Comparison of ENCODE assay signal across 22 mouse cellular contexts in the genomic region with DNA sequence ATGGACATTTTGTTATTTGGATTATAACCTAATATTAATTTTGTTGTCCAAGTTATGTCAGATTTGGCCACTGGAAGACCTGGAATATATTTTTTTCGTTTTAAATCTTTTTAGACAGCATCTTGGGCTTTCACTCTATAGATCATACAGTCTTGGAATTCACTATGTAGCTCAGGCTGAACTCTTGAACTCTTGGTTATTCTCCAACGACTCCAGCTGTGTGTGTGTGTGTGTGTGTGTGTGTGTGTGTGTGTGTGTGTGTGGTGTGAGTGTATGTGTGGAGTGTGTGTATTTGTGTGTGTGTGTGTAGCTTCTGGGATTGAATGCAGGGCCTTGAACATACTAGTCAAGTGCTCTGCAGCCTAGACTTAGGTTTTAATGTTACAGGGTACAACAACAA.
"Had no signal": no experiment of that assay in that cellular context is flagged by ENCODE, and none has a peak within 500 bp of the region (broad histone marks: within the 10 kb centered on the region; RNA-seq: fewer than 3 reads in every experiment).

No protein-coding gene starts in this region.

- H3K9me3 ChIP-seq: kidney, embryonic 15.5 days; limb, embryonic 10.5 days; limb, embryonic 13.5 days; liver, embryonic 12.5 days; liver, embryonic 15.5 days; midbrain, embryonic 12.5 days; midbrain, embryonic 15.5 days; neural tube, embryonic 12.5 days; neural tube, embryonic 15.5 days had no signal

- H3K4me1 ChIP-seq: kidney, embryonic 15.5 days; limb, embryonic 10.5 days; limb, embryonic 13.5 days; liver, embryonic 12.5 days; liver, embryonic 15.5 days; midbrain, embryonic 12.5 days; midbrain, embryonic 15.5 days; neural tube, embryonic 12.5 days; neural tube, embryonic 15.5 days had no signal

- H3K36me3 ChIP-seq: limb, embryonic 10.5 days; liver, embryonic 12.5 days; liver, embryonic 15.5 days; midbrain, embryonic 12.5 days had no signal

- DNase-seq: kidney, adult 11 months; layer of hippocampus, adult 9-11 months; liver; lung, adult 18-20 months; lung, postnatal 36 days; right cerebral cortex, adult 18-20 months; right cerebral cortex, postnatal 14 days; right cerebral cortex, postnatal 4 days; thymus, adult 18-20 months; thymus, postnatal 36 days had no signal

- H3K27ac ChIP-seq: kidney, embryonic 15.5 days; layer of hippocampus, adult 2 months; limb, embryonic 10.5 days; limb, embryonic 13.5 days; liver, embryonic 12.5 days; liver, embryonic 15.5 days; midbrain, embryonic 12.5 days; midbrain, embryonic 15.5 days; neural tube, embryonic 12.5 days; neural tube, embryonic 15.5 days had no signal

- H3K9ac ChIP-seq: kidney, embryonic 15.5 days; limb, embryonic 13.5 days; liver, embryonic 12.5 days; liver, embryonic 15.5 days; midbrain, embryonic 12.5 days; midbrain, embryonic 15.5 days; neural tube, embryonic 12.5 days; neural tube, embryonic 15.5 days had no signal

- H3K4me2 ChIP-seq: kidney, embryonic 15.5 days; limb, embryonic 13.5 days; liver, embryonic 12.5 days; liver, embryonic 15.5 days; midbrain, embryonic 12.5 days; midbrain, embryonic 15.5 days; neural tube, embryonic 12.5 days; neural tube, embryonic 15.5 days had no signal

- H3K27me3 ChIP-seq: kidney, embryonic 15.5 days; limb, embryonic 13.5 days; liver, embryonic 12.5 days; liver, embryonic 15.5 days; midbrain, embryonic 12.5 days; midbrain, embryonic 15.5 days; neural tube, embryonic 12.5 days; neural tube, embryonic 15.5 days had no signal

- ATAC-seq: hindbrain, embryonic 16.5 days; liver, embryonic 12.5 days; lung, postnatal 0 days; midbrain, embryonic 15.5 days had no signal

- H3K4me3 ChIP-seq: kidney, embryonic 15.5 days; layer of hippocampus, adult 2 months; limb, embryonic 10.5 days; limb, embryonic 13.5 days; liver, embryonic 12.5 days; liver, embryonic 15.5 days; midbrain, embryonic 12.5 days; midbrain, embryonic 15.5 days; neural tube, embryonic 12.5 days; neural tube, embryonic 15.5 days had no signal
